Mouse (Mus musculus) thymus, adult 2 months (tissue): Measurements from ENCODE around the gene Trmt2a.

ENCODE experiments used
- CTCF ChIP-seq: fragments of 200-500 bp; IDR thresholded peaks from 2 replicates; pipeline ENCODE4 v1.5.1; 2012; ENCODE audit warnings: mild to moderate bottlenecking, control low read depth, low read length, moderate library complexity, borderline replicate concordance; ENCODE audit not compliant: control insufficient read depth, poor library complexity, insufficient read depth; ENCODE audit errors: extremely low read depth
- POLR2A ChIP-seq: fragments of 200-500 bp; IDR thresholded peaks from 2 replicates; pipeline ENCODE4 v1.6.1; 2012; ENCODE audit warnings: mild to moderate bottlenecking, low read length, control low read depth, moderate library complexity; ENCODE audit not compliant: control insufficient read depth, poor library complexity, insufficient read depth; ENCODE audit errors: extremely low read depth

DNA sequence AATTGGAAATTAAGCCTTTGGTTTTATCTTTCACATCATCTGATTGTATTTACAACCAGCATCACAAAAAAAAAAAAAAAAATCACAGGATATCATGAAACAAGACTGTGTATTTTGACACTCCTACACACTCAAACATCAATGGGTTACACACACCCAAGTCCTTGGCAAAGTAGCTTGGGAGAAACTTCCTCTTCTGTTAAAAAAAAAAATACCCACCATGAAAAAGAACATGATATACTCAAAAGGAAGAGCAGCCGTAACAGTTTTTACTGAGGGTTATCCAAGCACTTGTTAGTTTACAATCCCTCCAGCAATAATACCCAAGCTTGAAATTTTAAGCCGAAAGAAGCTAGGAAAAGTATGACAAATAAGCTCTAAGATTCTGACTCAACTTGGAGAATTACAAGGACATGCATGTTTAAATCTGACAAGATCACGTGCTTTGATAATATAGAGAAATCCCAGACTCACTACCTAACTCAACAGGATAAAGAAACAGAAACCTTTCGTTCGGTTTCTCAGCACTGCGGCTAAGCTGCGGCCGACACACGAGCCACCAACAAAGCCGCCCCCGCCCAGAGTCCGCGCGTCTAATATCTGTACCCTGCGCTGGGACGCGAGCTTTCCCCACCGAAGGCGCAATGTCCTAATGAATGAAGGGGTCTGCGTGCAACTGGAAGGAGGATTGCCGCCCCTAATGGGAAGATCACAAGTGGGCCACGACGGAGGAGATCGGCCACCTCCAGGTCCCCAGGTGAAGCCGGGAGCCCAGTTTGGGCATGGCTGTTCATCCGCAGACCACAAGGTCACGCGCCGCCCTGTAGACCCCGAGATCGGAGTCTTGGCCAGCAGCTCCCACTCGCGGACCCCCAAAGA lies 719 bp upstream of the Trmt2a start:
- no peak for TF ChIP-seq CTCF
- TF ChIP-seq POLR2A, result no peak
